Mouse (Mus musculus) liver, postnatal 0 days (tissue): Measurements from ENCODE around the gene Resf1.
"Not testable (repeated sequence)": the region's sequence is repeated elsewhere in the genome, so short reads cannot be mapped to it uniquely, and the experiment has no call there.

ENCODE experiments used
- CTCF ChIP-seq: sonication (generic); IDR thresholded peaks from 2 replicates; pipeline ENCODE4 v1.5.1; 2016; ENCODE audit warnings: antibody characterized with exemption, low read depth
- EP300 ChIP-seq: IDR thresholded peaks from 2 replicates; pipeline ENCODE4 v1.6.1; 2016; ENCODE audit warnings: antibody characterized with exemption, low read depth, mild to moderate bottlenecking

GRCm38 (mm10) chr6:149288190-149288589, 21.0 kb upstream of the Resf1 start:
- TF ChIP-seq EP300, CTCF: not testable (repeated sequence)
